Mouse (Mus musculus): ENCODE measurements at regions not wholly inside any gene's neighbourhood (a gene's known extent, or its start where the extent isn't known, plus 50 kb on each side); places are given as distances from the start of the nearest gene placed in this dataset.

- DNase-seq (ENCODE audit: low read depth): no peak
Measured at GRCm38 (mm10) chr15:36855550-36856131, 151.9 kb downstream of the Zfp706 start.

- no peak for DNase-seq (ENCODE audit: low read depth)
Measured at GRCm38 (mm10) chr15:36854900-36855321, 152.7 kb downstream of the Zfp706 start.

- no peak for DNase-seq (ENCODE audit: low read depth)
Measured at GRCm38 (mm10) chr15:36852229-36852821, 155.2 kb downstream of the Zfp706 start.

GRCm38 (mm10) chr15:36848238-36848637, 159.3 kb downstream of the Zfp706 start:
- no peak for DNase-seq (ENCODE audit: low read depth)

- no peak for DNase-seq (ENCODE audit: low read depth)
Measured at GRCm38 (mm10) chr15:36846806-36847205, 160.8 kb downstream of the Zfp706 start.

Data from c-Kit-positive CD71-positive TER-119-negative erythroid progenitor cells, embryonic 14.5 days (primary cell).